Mouse (Mus musculus): ENCODE data around the gene Gatad2b.

- no peak for TF ChIP-seq CEBPB (IDR thresholded peaks at IDR 0.05; ENCODE audit: low read depth)
- TF ChIP-seq CTCF (IDR thresholded peaks at IDR 0.05; ENCODE audit: control insufficient read depth, insufficient read depth, insufficient read length) = no peak
- no peak for TF ChIP-seq MAX (IDR thresholded peaks at IDR 0.05)
- no peak for TF ChIP-seq MYOD1 (IDR thresholded peaks at IDR 0.05; ENCODE audit: control insufficient read depth, insufficient read length, low read depth)
- TF ChIP-seq MYOG (IDR thresholded peaks at IDR 0.05; ENCODE audit: control insufficient read depth, extremely low read depth, insufficient read length) = no peak
- TF ChIP-seq USF1 (IDR thresholded peaks at IDR 0.05; ENCODE audit: low read depth) = no peak
These were observed 45.4 kb upstream of the Gatad2b start for GRCm38 (mm10) chr3:90247630-90247959.

All from C2C12 (cell line).